Mouse (Mus musculus): Measurements from ENCODE around the gene E2f2.

GRCm38 (mm10) chr4:136150596-136150995 is 21.6 kb upstream of the E2f2 start:
- no peak for TF ChIP-seq CTCF (IDR thresholded peaks at IDR 0.05; ENCODE audit: extremely low read depth, insufficient read depth, low read length)
- no peak for TF ChIP-seq POLR2A (IDR thresholded peaks at IDR 0.05; ENCODE audit: extremely low read depth, insufficient read depth, low read length)
